Mouse (Mus musculus) CH12.LX (cell line): Measurements from ENCODE around the gene Dnajb7. TPM values are rescaled to one million over a fixed set of nuclear protein-coding genes. Genes with fewer than 3 reads are reported as not detected.

Source experiments
- DNase-seq: peaks from one replicate; pipeline ENCODE4 v3.0.0-alpha.2; 2013; ENCODE audit errors: extremely low read depth
- H3K27ac ChIP-seq: 2 replicates; pipeline ENCODE4 v1.5.1; 2012; ENCODE audit warnings: low read depth, mild to moderate bottlenecking, control low read depth, moderate library complexity; ENCODE audit not compliant: insufficient read depth
- H3K27me3 ChIP-seq: replicated peaks from 2 replicates; pipeline ENCODE3; 2012; ENCODE audit warnings: inconsistent platforms
- H3K36me3 ChIP-seq, 2 experiments: replicated peaks in 1 of 2; 2 replicates each; pipeline versions ENCODE3 to v1.6.1; 2012; ENCODE audit warnings: inconsistent platforms in 1 of 2, low read length in 1 of 2, mild to moderate bottlenecking in 1 of 2, mixed read lengths in 1 of 2, moderate library complexity in 1 of 2; ENCODE audit not compliant: control insufficient read depth in 1 of 2, insufficient read depth in 1 of 2
- H3K4me1 ChIP-seq, 2 experiments: 2 replicates each; pipeline ENCODE4 v1.6.1; 2012; ENCODE audit warnings: inconsistent platforms in 1 of 2, moderate library complexity in 1 of 2; ENCODE audit not compliant: insufficient read depth in 2 of 2, control insufficient read depth in 1 of 2
- H3K4me2 ChIP-seq: 2 replicates; pipeline ENCODE4 v1.6.1; 2012; ENCODE audit warnings: low read depth, mild to moderate bottlenecking, control low read depth; ENCODE audit not compliant: poor library complexity, insufficient read depth, severe bottlenecking
- H3K4me3 ChIP-seq, 3 experiments: fragments of 150-350 bp in 1 of 3; sonication (generic) in 1 of 3; replicated peaks in 1 of 3; 2 replicates each; pipeline versions ENCODE3 to v1.5.1; 2011 to 2012; ENCODE audit warnings: low read depth in 2 of 3, low read length in 2 of 3, mild to moderate bottlenecking in 2 of 3, moderate library complexity in 2 of 3, control low read depth in 1 of 3, improper control_type of control experiment in 1 of 3, inconsistent platforms in 1 of 3, mixed read lengths in 1 of 3; ENCODE audit not compliant: poor library complexity in 1 of 3
- H3K79me2 ChIP-seq: replicated peaks from 2 replicates; pipeline ENCODE4 v1.6.1; 2012; ENCODE audit warnings: mild to moderate bottlenecking, moderate library complexity; ENCODE audit not compliant: control insufficient read depth, poor library complexity, insufficient read depth, severe bottlenecking; ENCODE audit errors: extremely low read depth
- H3K9ac ChIP-seq: 2 replicates; pipeline ENCODE4 v1.6.1; 2012; ENCODE audit warnings: low read depth, mild to moderate bottlenecking, control low read depth, moderate library complexity; ENCODE audit not compliant: insufficient read depth
- H3K9me3 ChIP-seq: replicated peaks from 2 replicates; pipeline ENCODE3; 2012; ENCODE audit warnings: low read length, inconsistent platforms, mixed read lengths
- BHLHE40 ChIP-seq: IDR thresholded peaks from 2 replicates; pipeline ENCODE4 v1.6.1; 2011; ENCODE audit warnings: mild to moderate bottlenecking, low read depth, low read length, improper control_type of control experiment
- CHD1 ChIP-seq: IDR thresholded peaks from 2 replicates; pipeline ENCODE4 v1.6.1; 2012; ENCODE audit warnings: low read depth, low read length, improper control_type of control experiment, inconsistent platforms
- CHD2 ChIP-seq: IDR thresholded peaks from 2 replicates; pipeline ENCODE4 v1.6.1; 2011; ENCODE audit warnings: low read length, improper control_type of control experiment
- E2F4 ChIP-seq: IDR thresholded peaks from 2 replicates; pipeline ENCODE4 v1.6.1; 2011; ENCODE audit warnings: low read depth, low read length, improper control_type of control experiment; ENCODE audit not compliant: insufficient replicate concordance
- ELF1 ChIP-seq: IDR thresholded peaks from 2 replicates; pipeline ENCODE4 v1.6.1; 2014; ENCODE audit warnings: low read depth, mild to moderate bottlenecking, inconsistent platforms, low read length, improper control_type of control experiment
- EP300 ChIP-seq: IDR thresholded peaks from 2 replicates; pipeline ENCODE4 v1.6.1; 2011; ENCODE audit warnings: low read length, improper control_type of control experiment
- HCFC1 ChIP-seq: IDR thresholded peaks from 2 replicates; pipeline ENCODE4 v1.6.1; 2012; ENCODE audit warnings: low read depth, mild to moderate bottlenecking, inconsistent platforms, low read length, improper control_type of control experiment
- JUN ChIP-seq: IDR thresholded peaks from 2 replicates; pipeline ENCODE4 v1.6.1; 2011; ENCODE audit warnings: low read depth, mild to moderate bottlenecking, low read length, improper control_type of control experiment, moderate library complexity; ENCODE audit not compliant: insufficient read depth
- MAFK ChIP-seq: IDR thresholded peaks from 2 replicates; pipeline ENCODE4 v1.6.1; 2011; ENCODE audit warnings: low read length, improper control_type of control experiment; ENCODE audit not compliant: insufficient replicate concordance
- MEF2A ChIP-seq: IDR thresholded peaks from 2 replicates; pipeline ENCODE4 v1.6.1; 2014; ENCODE audit warnings: low read depth, mild to moderate bottlenecking, inconsistent platforms, low read length, improper control_type of control experiment, borderline replicate concordance
- PAX5 ChIP-seq: IDR thresholded peaks from 2 replicates; pipeline ENCODE4 v1.6.1; 2012; ENCODE audit warnings: low read length, inconsistent platforms, mixed read lengths
- POLR2AphosphoS2 ChIP-seq: IDR thresholded peaks from 2 replicates; pipeline ENCODE4 v1.6.1; 2011; ENCODE audit warnings: low read depth, low read length, improper control_type of control experiment
- SMC3 ChIP-seq: IDR thresholded peaks from 2 replicates; pipeline ENCODE4 v1.6.1; 2011; ENCODE audit warnings: low read depth, low read length, improper control_type of control experiment
- TBP ChIP-seq: conservative IDR thresholded peaks from 2 replicates; pipeline ENCODE4 v1.6.1; 2011; ENCODE audit warnings: low read depth, low read length, improper control_type of control experiment
- TCF12 ChIP-seq: IDR thresholded peaks from 2 replicates; pipeline ENCODE4 v1.6.1; 2014; ENCODE audit warnings: low read depth, mild to moderate bottlenecking, inconsistent platforms, low read length, improper control_type of control experiment
- USF2 ChIP-seq: conservative IDR thresholded peaks from 2 replicates; pipeline ENCODE4 v1.6.1; 2011; ENCODE audit warnings: low read depth, low read length, improper control_type of control experiment
- ZKSCAN1 ChIP-seq: IDR thresholded peaks from 2 replicates; pipeline ENCODE4 v1.6.1; 2012; ENCODE audit warnings: low read depth, inconsistent platforms, low read length, improper control_type of control experiment, borderline replicate concordance
- ZNF384 ChIP-seq: IDR thresholded peaks from 2 replicates; pipeline ENCODE4 v1.6.1; 2012; ENCODE audit warnings: low read depth, low read length, improper control_type of control experiment, inconsistent platforms
- dilution Hi-C: fragments of 300-500 bp; cut with MboI; formaldehyde crosslinking; loops from 2 replicates; pipeline ENCODE4 v1.14.3; 2020; ENCODE audit warnings: low sequenced_read_pairs; ENCODE audit not compliant: extremely low pct_unique_long_range_greater_than_20kb, extremely low pct_ligation_motif_present
- in situ Hi-C: fragments of 300-500 bp; cut with MboI; formaldehyde crosslinking; loops from 3 replicates; pipeline ENCODE4 v1.14.3; 2019; ENCODE audit warnings: low sequenced_read_pairs, low pct_ligation_motif_present, low pct_unique_long_range_greater_than_20kb, mixed read lengths
- polyA plus RNA-seq: library from polyadenylated mRNA; unstranded; fragments of >175 nt; gene quantifications from 2 replicates; pipeline ENCODE4 v1.2.1, GENCODE M21; 2012; ENCODE audit warnings: low read depth; ENCODE audit not compliant: insufficient read length
- total RNA-seq, 2 experiments: library from RNA; depleted of rRNA; stranded (reverse); fragments of 300-350 nt in 1 of 2; fragments of >200 nt in 1 of 2; gene quantifications; 2 replicates each; pipeline ENCODE4 v1.2.3; 2012 to 2014

The Dnajb7 gene
- total and polyA plus RNA-seq, 3 experiments = not detected

DNA sequence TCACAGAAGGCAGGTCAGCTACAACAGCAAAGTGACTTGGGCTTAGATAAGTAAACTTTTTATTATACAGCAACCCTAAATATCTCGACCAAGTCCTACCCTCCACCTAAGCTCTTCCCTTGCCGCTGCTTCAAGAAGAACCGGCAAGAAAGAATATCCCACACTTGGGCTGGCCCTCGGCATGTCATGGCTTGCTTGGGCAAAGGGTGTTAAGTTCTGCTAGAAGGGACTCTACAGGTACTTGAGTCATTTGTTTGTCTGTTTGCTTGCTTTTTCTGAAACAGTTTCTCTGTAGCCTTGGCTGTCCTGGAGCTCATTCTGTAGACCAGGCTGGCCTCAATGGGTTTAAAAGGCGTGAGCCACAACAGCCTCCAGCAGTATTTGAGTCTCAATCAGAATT lies 51.2 kb downstream of the Dnajb7 start:
- no peaks in the 10 kb centered on the region for H3K27me3 ChIP-seq
- dilution Hi-C loops = no loop called here
- H3K4me1 ChIP-seq = peaks cover 4 to 33% of the 10 kb centered on the region in 2 experiments
- no peak overlapping the region for H3K9ac ChIP-seq
- no peak for DNase-seq
- H3K36me3 ChIP-seq = peaks cover 3 to 17% of the 10 kb centered on the region in 2 experiments
- no peak overlapping the region for H3K27ac ChIP-seq
- H3K4me2 ChIP-seq = no peak overlapping the region
- in situ Hi-C loops = no loop called here
- TF ChIP-seq ELF1 = no peak
- no peak for TF ChIP-seq CHD1
- no peak for TF ChIP-seq USF2
- TF ChIP-seq TBP = no peak
- no peak for TF ChIP-seq BHLHE40
- TF ChIP-seq MEF2A = no peak
- TF ChIP-seq JUN = no peak
- no peak for TF ChIP-seq MAFK
- TF ChIP-seq E2F4 = no peak
- no peak for TF ChIP-seq SMC3
- no peak for TF ChIP-seq HCFC1
- TF ChIP-seq CHD2 = no peak
- no peak for TF ChIP-seq ZNF384
- no peak for TF ChIP-seq POLR2AphosphoS2
- no peak for TF ChIP-seq TCF12
- TF ChIP-seq PAX5 = no peak
- no peak for TF ChIP-seq EP300
- no peak for TF ChIP-seq ZKSCAN1
- TF ChIP-seq, all 38 proteins: peak for 0
- Histone ChIP-seq H3K4me3 (no peak overlapping the region), H3K79me2 (peaks cover 16% of the 10 kb centered on the region), H3K9me3 (no peaks in the 10 kb centered on the region)

Other genes with a start within 250 kb of the Dnajb7 start
- 7.3 and 8.2 TPM in 2 replicates for gene Mrtfa, start 217.5 kb downstream of the Dnajb7 start, total RNA-seq (2012; rRNA removed)
- 4.1 and 4.6 TPM in 2 replicates for gene Mrtfa, start 217.5 kb downstream of the Dnajb7 start, total RNA-seq (2014; rRNA removed)
- gene Mrtfa, start 217.5 kb downstream of the Dnajb7 start, polyA plus RNA-seq = 20.1 and 23.2 TPM in 2 replicates
- gene Mchr1, start 172.8 kb downstream of the Dnajb7 start, total RNA-seq (2012; rRNA removed) = not detected in 2 replicates
- gene Mchr1, start 172.8 kb downstream of the Dnajb7 start, total RNA-seq (2014; rRNA removed) = not detected in 2 replicates
- gene Mchr1, start 172.8 kb downstream of the Dnajb7 start, polyA plus RNA-seq = not detected in 2 replicates
- gene Slc25a17, start 47.5 kb downstream of the Dnajb7 start, total RNA-seq (2012; rRNA removed) = 46.0 and 48.0 TPM in 2 replicates
- gene Slc25a17, start 47.5 kb downstream of the Dnajb7 start, total RNA-seq (2014; rRNA removed) = 99.4 and 100 TPM in 2 replicates
- gene Slc25a17, start 47.5 kb downstream of the Dnajb7 start, polyA plus RNA-seq = 69.6 and 76.9 TPM in 2 replicates
- 192 and 231 TPM in 2 replicates for gene St13, start 8.2 kb downstream of the Dnajb7 start, total RNA-seq (2012; rRNA removed)
- 208 and 231 TPM in 2 replicates for gene St13, start 8.2 kb downstream of the Dnajb7 start, total RNA-seq (2014; rRNA removed)
- gene St13, start 8.2 kb downstream of the Dnajb7 start, polyA plus RNA-seq = 646 and 822 TPM in 2 replicates
- 5.2 and 6.3 TPM in 2 replicates for gene Xpnpep3, start 8.2 kb downstream of the Dnajb7 start, total RNA-seq (2012; rRNA removed)
- 4.3 TPM in 2 replicates for gene Xpnpep3, start 8.2 kb downstream of the Dnajb7 start, total RNA-seq (2014; rRNA removed)
- 6.0 TPM in 2 replicates for gene Xpnpep3, start 8.2 kb downstream of the Dnajb7 start, polyA plus RNA-seq
- gene Rbx1, start 58.0 kb upstream of the Dnajb7 start, total RNA-seq (2012; rRNA removed) = 238 and 249 TPM in 2 replicates
- 177 and 178 TPM in 2 replicates for gene Rbx1, start 58.0 kb upstream of the Dnajb7 start, total RNA-seq (2014; rRNA removed)
- gene Rbx1, start 58.0 kb upstream of the Dnajb7 start, polyA plus RNA-seq = 151 and 184 TPM in 2 replicates
- gene Ep300, start 177.1 kb upstream of the Dnajb7 start, total RNA-seq (2012; rRNA removed) = 16.4 and 17.4 TPM in 2 replicates
- 4.7 and 5.9 TPM in 2 replicates for gene Ep300, start 177.1 kb upstream of the Dnajb7 start, total RNA-seq (2014; rRNA removed)
- gene Ep300, start 177.1 kb upstream of the Dnajb7 start, polyA plus RNA-seq = 23.1 and 33.2 TPM in 2 replicates